Mouse (Mus musculus) forebrain, postnatal 0 days (tissue): ENCODE measurements around the gene Xntrpc. TPM values are rescaled to one million over a fixed set of nuclear protein-coding genes. Genes with fewer than 3 reads are reported as not detected.

Source experiments
- ATAC-seq: fragments of 200-750 bp; cut with Nextera tagmentation; 2 replicates; pipeline ENCODE4 v1.8.0; 2017; ENCODE audit warnings: mild to moderate bottlenecking, moderate library complexity
- DNase-seq: peaks from one replicate; pipeline ENCODE4 v3.0.0-alpha.2; 2015
- H3K27ac ChIP-seq: fragments of 300-500 bp; sonication (generic); 2 replicates; pipeline ENCODE4 v1.5.1; 2014; ENCODE audit warnings: low read depth, mild to moderate bottlenecking, antibody characterized with exemption, low read length, moderate library complexity, mixed read lengths
- H3K27me3 ChIP-seq: fragments of 300-500 bp; sonication (generic); 2 replicates; pipeline ENCODE4 v1.6.1; 2014; ENCODE audit warnings: mild to moderate bottlenecking, low read length, mixed read lengths; ENCODE audit not compliant: insufficient read depth
- H3K36me3 ChIP-seq: fragments of 300-500 bp; sonication (generic); 2 replicates; pipeline ENCODE4 v1.6.1; 2014; ENCODE audit warnings: mild to moderate bottlenecking, moderate library complexity; ENCODE audit not compliant: insufficient read depth
- H3K4me1 ChIP-seq: fragments of 300-500 bp; sonication (generic); 2 replicates; pipeline ENCODE4 v1.6.1; 2014; ENCODE audit warnings: antibody characterized with exemption; ENCODE audit not compliant: insufficient read depth
- H3K4me2 ChIP-seq: fragments of 300-500 bp; sonication (generic); 2 replicates; pipeline ENCODE4 v1.6.1; 2014; ENCODE audit warnings: low read depth, mild to moderate bottlenecking, moderate library complexity
- H3K4me3 ChIP-seq: fragments of 300-500 bp; sonication (generic); 2 replicates; pipeline ENCODE4 v1.5.1; 2014; ENCODE audit warnings: low read depth, low read length, mixed read lengths
- H3K9ac ChIP-seq: fragments of 300-500 bp; sonication (generic); 2 replicates; pipeline ENCODE4 v1.6.1; 2014; ENCODE audit warnings: mild to moderate bottlenecking
- H3K9me3 ChIP-seq: fragments of 300-500 bp; sonication (generic); 2 replicates; pipeline ENCODE4 v1.6.1; 2016; ENCODE audit warnings: low read length
- CTCF ChIP-seq: sonication (generic); IDR thresholded peaks from 2 replicates; pipeline ENCODE4 v1.5.1; 2016; ENCODE audit warnings: antibody characterized with exemption, control low read depth, low read depth
- WGBS: fragments of 180-500 bp; shearing (Covaris S2); extraction: QIAGEN DNeasy Blood & Tissue Kit; methylation state at CpG from one replicate; pipeline ENCODE4 v1.1.7; 2014; 5-methylcytosine and 5-hydroxymethylcytosine counted together
- polyA plus RNA-seq: library from polyadenylated mRNA; unstranded; fragments of >200 nt; fragmentation: Nextera tagmentation; extraction: Ambion mirVana; gene quantifications from 2 replicates; pipeline ENCODE4 v1.2.1, GENCODE M21; 2015
- total RNA-seq: library from RNA; depleted of rRNA; stranded (reverse); fragments of >200 nt; gene quantifications from 2 replicates; pipeline ENCODE4 v1.2.3, GENCODE M21; 2014; rRNA removed

Xntrpc gene
- total and polyA plus RNA-seq, 2 experiments from 2014 or later, result 0.58 to 1.3 TPM

DNA sequence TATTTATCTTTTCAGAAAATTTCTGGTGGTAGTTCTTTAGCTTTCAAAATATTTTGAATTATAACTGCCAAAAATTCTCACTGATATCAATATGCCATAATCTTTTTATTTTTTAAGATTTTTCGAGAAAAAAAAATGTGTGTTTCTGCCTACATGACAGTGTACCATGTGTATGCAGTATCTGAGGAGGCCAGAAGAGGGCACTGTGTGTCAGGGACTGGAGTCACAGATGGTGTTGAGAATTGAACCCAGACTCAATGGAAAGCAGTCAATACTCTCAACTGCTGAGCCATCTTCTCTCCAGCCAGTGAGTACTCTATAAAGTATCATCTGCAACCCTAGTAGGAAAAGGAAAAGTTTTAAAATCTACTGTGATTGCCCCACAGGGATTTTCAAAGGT lies 72.0 kb downstream of the Xntrpc start:
- no peaks in the 10 kb centered on the region for H3K9me3 ChIP-seq
- no peaks in the 10 kb centered on the region for H3K27me3 ChIP-seq
- no peak overlapping the region for H3K4me2 ChIP-seq
- 83% methylated on average over 1 of the region's 1 CpGs for WGBS
- peak; percentile 33 for DNase-seq
- peaks cover 51% of the 10 kb centered on the region for H3K36me3 ChIP-seq
- TF ChIP-seq CTCF, result peak; percentile 53
- H3K9ac ChIP-seq, result no peak overlapping the region
- no peak overlapping the region for H3K27ac ChIP-seq
- ATAC-seq, result peak; percentile 53; the same call in 1 of the 2 replicates
- no peaks in the 10 kb centered on the region for H3K4me1 ChIP-seq
- H3K4me3 ChIP-seq, result no peak overlapping the region

DNA sequence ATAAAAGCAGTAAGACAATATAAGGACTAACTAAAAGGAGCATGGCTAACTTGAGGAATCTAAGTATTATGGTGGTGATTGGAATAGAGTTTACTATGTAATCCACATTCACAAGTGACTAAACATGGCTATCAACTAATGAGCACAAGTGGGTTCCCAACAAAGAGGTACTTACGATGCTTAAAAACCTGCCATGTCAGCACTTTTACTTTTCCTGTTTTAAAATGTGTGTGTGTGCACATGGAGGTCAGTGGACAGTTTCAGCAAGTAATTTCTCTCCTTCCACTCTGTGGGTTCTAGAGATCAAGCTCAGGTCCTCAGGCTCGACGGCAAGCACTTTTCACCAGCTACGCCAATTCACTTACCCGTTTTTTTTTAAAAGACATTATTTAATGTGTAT lies 72.4 kb downstream of the Xntrpc start:
- ATAC-seq (no peak), DNase-seq (no peak)
- H3K9ac ChIP-seq, result no peak overlapping the region
- H3K4me1 ChIP-seq, result no peaks in the 10 kb centered on the region
- H3K9me3 ChIP-seq, result no peaks in the 10 kb centered on the region
- H3K27me3 ChIP-seq, result no peaks in the 10 kb centered on the region
- no peak overlapping the region for H3K4me2 ChIP-seq
- TF ChIP-seq CTCF, result no peak
- H3K36me3 ChIP-seq, result peaks cover 47% of the 10 kb centered on the region
- WGBS, result 97% methylated on average over 5 of the region's 5 CpGs
- H3K27ac ChIP-seq, result no peak overlapping the region
- H3K4me3 ChIP-seq, result no peak overlapping the region

Other genes starting within 250 kb of the Xntrpc start
- not detected in 2 replicates for gene Phox2a, start 247.4 kb upstream of the Xntrpc start, total RNA-seq
- gene Phox2a, start 247.4 kb upstream of the Xntrpc start, polyA plus RNA-seq, result not detected in 2 replicates
- 14.7 and 15.4 TPM in 2 replicates for gene Inppl1, start 227.5 kb upstream of the Xntrpc start, total RNA-seq
- 6.6 and 9.6 TPM in 2 replicates for gene Inppl1, start 227.5 kb upstream of the Xntrpc start, polyA plus RNA-seq
- gene Folr2, start 208.5 kb upstream of the Xntrpc start, total RNA-seq, result 3.4 and 3.8 TPM in 2 replicates
- 2.5 and 3.0 TPM in 2 replicates for gene Folr2, start 208.5 kb upstream of the Xntrpc start, polyA plus RNA-seq
- gene Anapc15, start 202.0 kb upstream of the Xntrpc start, total RNA-seq, result 47.0 and 64.2 TPM in 2 replicates
- gene Anapc15, start 202.0 kb upstream of the Xntrpc start, polyA plus RNA-seq, result 68.8 and 73.3 TPM in 2 replicates
- gene Folr1, start 194.9 kb upstream of the Xntrpc start, total RNA-seq, result 7.0 and 10.5 TPM in 2 replicates
- 38.5 and 49.6 TPM in 2 replicates for gene Folr1, start 194.9 kb upstream of the Xntrpc start, polyA plus RNA-seq
- 96.3 and 105 TPM in 2 replicates for gene Lamtor1, start 159.8 kb upstream of the Xntrpc start, total RNA-seq
- gene Lamtor1, start 159.8 kb upstream of the Xntrpc start, polyA plus RNA-seq, result 176 and 205 TPM in 2 replicates
- not detected in 2 replicates for gene Tomt, start 159.4 kb upstream of the Xntrpc start, total RNA-seq
- gene Tomt, start 159.4 kb upstream of the Xntrpc start, polyA plus RNA-seq, result 0.27 and 0.34 TPM in 2 replicates
- gene Lrrc51, start 131.8 kb upstream of the Xntrpc start, total RNA-seq, result 4.8 and 5.4 TPM in 2 replicates
- 9.1 and 10.6 TPM in 2 replicates for gene Lrrc51, start 131.8 kb upstream of the Xntrpc start, polyA plus RNA-seq
- 58.3 and 74.2 TPM in 2 replicates for gene Numa1, start 131.6 kb upstream of the Xntrpc start, total RNA-seq
- gene Numa1, start 131.6 kb upstream of the Xntrpc start, polyA plus RNA-seq, result 18.1 and 24.3 TPM in 2 replicates
- 9.5 and 11.2 TPM in 2 replicates for gene Il18bp, start 47.0 kb upstream of the Xntrpc start, total RNA-seq
- gene Il18bp, start 47.0 kb upstream of the Xntrpc start, polyA plus RNA-seq, result 1.7 and 2.8 TPM in 2 replicates
- gene Rnf121, start 244 bp upstream of the Xntrpc start, total RNA-seq, result 28.8 and 34.2 TPM in 2 replicates
- 19.9 and 23.4 TPM in 2 replicates for gene Rnf121, start 244 bp upstream of the Xntrpc start, polyA plus RNA-seq
- gene Xndc1, start 202 bp upstream of the Xntrpc start, total RNA-seq, result 23.4 and 32.7 TPM in 2 replicates
- 11.9 and 14.6 TPM in 2 replicates for gene Xndc1, start 202 bp upstream of the Xntrpc start, polyA plus RNA-seq
- 0.23 and 1.1 TPM in 2 replicates for gene Trpc2, start 17.4 kb downstream of the Xntrpc start, total RNA-seq
- not detected in 2 replicates for gene Trpc2, start 17.4 kb downstream of the Xntrpc start, polyA plus RNA-seq
- gene Art1, start 36.0 kb downstream of the Xntrpc start, total RNA-seq, result 0.15 TPM in 1 of 2 replicates, not detected in the other
- 0.15 and 0.39 TPM in 2 replicates for gene Art1, start 36.0 kb downstream of the Xntrpc start, polyA plus RNA-seq
- gene Art5, start 43.8 kb downstream of the Xntrpc start, total RNA-seq, result 0.23 and 0.29 TPM in 2 replicates
- 0.22 and 0.50 TPM in 2 replicates for gene Art5, start 43.8 kb downstream of the Xntrpc start, polyA plus RNA-seq
- gene Chrna10, start 51.1 kb downstream of the Xntrpc start, total RNA-seq, result 0.23 and 0.62 TPM in 2 replicates
- gene Chrna10, start 51.1 kb downstream of the Xntrpc start, polyA plus RNA-seq, result 0.16 TPM in 1 of 2 replicates, not detected in the other
- gene Nup98, start 144.5 kb downstream of the Xntrpc start, total RNA-seq, result 30.7 and 40.9 TPM in 2 replicates
- 6.2 and 9.5 TPM in 2 replicates for gene Nup98, start 144.5 kb downstream of the Xntrpc start, polyA plus RNA-seq
- gene Pgap2, start 144.5 kb downstream of the Xntrpc start, total RNA-seq, result 35.9 and 38.2 TPM in 2 replicates
- 41.8 and 50.8 TPM in 2 replicates for gene Pgap2, start 144.5 kb downstream of the Xntrpc start, polyA plus RNA-seq
- gene Rhog, start 190.3 kb downstream of the Xntrpc start, total RNA-seq, result 5.7 and 7.0 TPM in 2 replicates
- gene Rhog, start 190.3 kb downstream of the Xntrpc start, polyA plus RNA-seq, result 14.4 and 15.5 TPM in 2 replicates
- 21.2 and 30.5 TPM in 2 replicates for gene Stim1, start 202.1 kb downstream of the Xntrpc start, total RNA-seq
- gene Stim1, start 202.1 kb downstream of the Xntrpc start, polyA plus RNA-seq, result 12.1 and 15.5 TPM in 2 replicates